Mouse (Mus musculus): ENCODE data around the gene Fdxacb1.

Gene Fdxacb1

DNA sequence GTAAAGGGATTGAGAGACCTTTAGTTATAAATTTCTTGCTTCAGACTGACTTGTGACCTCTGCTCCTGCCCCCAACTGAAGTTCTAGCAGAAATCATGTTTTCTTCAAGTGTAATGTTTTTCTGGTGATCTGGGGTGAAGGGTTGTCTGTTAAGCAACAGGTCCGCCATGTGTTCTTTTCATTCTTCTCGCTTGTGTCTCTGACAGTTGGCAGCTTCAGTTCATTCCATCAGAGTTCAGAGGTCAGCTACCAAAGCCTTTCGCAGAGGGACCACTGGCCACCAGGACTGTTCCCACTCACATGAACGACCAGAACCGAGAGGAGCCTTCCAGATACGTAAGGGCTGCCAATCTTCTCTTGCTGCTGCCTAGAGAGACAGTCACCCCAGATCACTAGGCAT, 40.4 kb downstream of the Fdxacb1 start:
- no peak for DNase-seq (ENCODE audit: low read depth)

- DNase-seq (ENCODE audit: low read depth) = no peak
Measured at GRCm38 (mm10) chr9:50809146-50809545, 41.1 kb downstream of the Fdxacb1 start.

- DNase-seq (ENCODE audit: low read depth) = no peak
Measured at GRCm38 (mm10) chr9:50811187-50811586, 43.2 kb downstream of the Fdxacb1 start.

- DNase-seq (ENCODE audit: low read depth) = no peak
Measured at GRCm38 (mm10) chr9:50811746-50812145, 43.7 kb downstream of the Fdxacb1 start.

DNA sequence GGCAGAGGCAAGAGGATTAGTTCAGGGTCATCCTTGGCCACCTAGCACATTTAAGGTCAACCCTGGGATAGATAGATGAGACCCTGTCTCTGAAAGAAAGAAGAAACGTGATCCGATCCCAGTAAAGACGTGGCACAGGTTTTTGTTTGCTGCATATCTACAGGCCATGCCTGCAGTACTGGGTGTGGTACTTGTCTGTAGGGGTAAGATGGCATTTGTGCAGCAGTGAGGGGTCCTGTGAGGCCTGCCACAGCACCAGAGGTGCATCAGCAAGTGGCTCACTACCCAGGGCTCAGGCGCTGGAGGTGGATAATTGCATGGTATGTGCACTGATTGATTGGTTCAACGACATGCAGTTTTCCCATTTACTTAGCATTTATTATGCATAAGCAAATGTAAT, 45.8 kb downstream of the Fdxacb1 start:
- DNase-seq (ENCODE audit: low read depth) = no peak

DNA sequence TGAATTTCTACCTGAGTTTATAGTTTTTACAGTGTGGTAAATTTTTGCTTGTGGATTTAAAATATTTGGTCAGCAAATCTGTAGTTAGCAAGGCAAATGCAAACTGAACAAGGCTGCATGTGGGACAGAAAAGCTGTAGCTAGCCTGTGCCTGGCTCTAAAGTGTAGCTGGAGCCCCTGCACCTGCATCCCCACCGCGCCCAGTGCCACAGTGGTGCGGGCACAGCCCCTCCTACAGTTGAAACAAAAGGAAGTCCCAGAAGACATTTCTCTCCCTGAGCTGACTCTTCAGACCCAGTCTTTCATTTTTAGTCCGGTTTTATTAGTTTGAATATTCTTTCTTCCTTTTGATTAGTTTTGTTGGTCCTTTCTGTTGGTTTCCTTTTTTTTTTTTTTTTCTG, 47.6 kb downstream of the Fdxacb1 start:
- no peak for DNase-seq (ENCODE audit: low read depth)

DNA sequence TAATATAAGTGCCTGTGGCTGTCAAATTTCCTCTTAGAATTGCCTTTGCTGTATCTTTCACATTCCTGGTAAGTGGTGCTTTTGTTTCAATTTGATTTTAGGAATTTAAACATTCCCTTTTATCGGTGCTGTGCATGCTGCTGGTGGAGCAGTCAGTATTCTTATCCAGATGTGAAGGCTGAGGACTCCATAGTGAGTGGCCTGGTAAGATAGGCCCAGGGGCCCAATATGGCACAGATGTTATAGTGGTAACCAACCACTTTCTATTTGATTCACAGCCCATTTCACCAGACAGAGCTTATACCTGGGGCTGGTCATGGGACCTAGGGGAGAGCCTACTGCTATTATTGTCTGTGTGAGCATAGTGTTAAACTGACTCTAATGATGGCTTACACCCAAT, 48.5 kb downstream of the Fdxacb1 start:
- DNase-seq (ENCODE audit: low read depth) = no peak

GRCm38 (mm10) chr9:50818050-50818449, 50.0 kb downstream of the Fdxacb1 start:
- peak; percentile 12 for DNase-seq (ENCODE audit: low read depth)

DNA sequence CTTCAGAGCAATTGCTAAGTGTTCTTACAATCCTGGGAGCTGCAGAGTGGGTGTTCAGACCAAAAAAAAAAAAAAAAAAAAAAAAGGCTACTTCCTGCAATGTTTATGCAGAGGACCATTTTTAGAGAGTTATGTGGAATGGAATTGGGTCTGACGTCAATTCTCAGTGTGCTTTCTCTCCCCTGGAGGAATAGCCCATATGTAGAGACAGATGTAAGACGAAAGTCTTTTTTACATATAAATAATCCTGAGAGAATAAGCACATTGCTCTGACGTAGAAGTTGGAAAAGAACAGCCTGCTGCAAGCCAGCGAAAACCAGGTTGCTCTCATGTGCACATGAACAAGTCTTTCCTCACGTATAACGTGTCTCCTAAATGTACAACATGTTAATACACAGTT, 51.7 kb downstream of the Fdxacb1 start:
- no peak for DNase-seq (ENCODE audit: low read depth)

GRCm38 (mm10) chr9:50821651-50822050, 53.6 kb downstream of the Fdxacb1 start:
- DNase-seq (ENCODE audit: low read depth) = no peak

GRCm38 (mm10) chr9:50822216-50822615, 54.2 kb downstream of the Fdxacb1 start:
- no peak for DNase-seq (ENCODE audit: low read depth)

All from induced T-regulatory cell, adult 2 months (primary cell).